Mouse (Mus musculus) Patski (cell line): ENCODE results near the gene Tceal5. TPM values are rescaled to one million over a fixed set of nuclear protein-coding genes. Genes with fewer than 3 reads are reported as not detected.
"Not testable (repeated sequence)": the region's sequence is repeated elsewhere in the genome, so short reads cannot be mapped to it uniquely, and the experiment has no call there.

ENCODE experiments used
- ATAC-seq: fragments of 100-300 bp; one replicate; pipeline ENCODE4 v1.8.0; 2021
- CTCF ChIA-PET: fragments of 350-600 bp; sonication (Branson Sonifier 250); formaldehyde crosslinking; loops from one replicate; lab custom pipeline; 2022; ENCODE audit warnings: inconsistent platforms; lab: Charles Lee
- POLR2A ChIA-PET: fragments of 350-600 bp; sonication (Branson Sonifier 250); formaldehyde crosslinking; loops from one replicate; lab custom pipeline; 2022; ENCODE audit warnings: antibody characterized with exemption, inconsistent platforms; lab: Charles Lee
- DNase-seq: peaks from one replicate; pipeline ENCODE4 v3.0.0-alpha.2; 2011; ENCODE audit warnings: low read depth, low spot score
- H3K27me3 ChIP-seq: fragments of 371-371 bp; one replicate; pipeline ENCODE4 v1.5.1; 2021
- CTCF ChIP-seq: fragments of 100-300 bp; IDR thresholded peaks from one replicate; pipeline ENCODE4 v1.5.1; 2021
- in situ Hi-C: fragments of 300-500 bp; cut with MboI; formaldehyde crosslinking; loops from 3 replicates; pipeline ENCODE4 v1.11.1; 2018; ENCODE audit warnings: low pct_unique_long_range_greater_than_20kb, mixed read lengths
- polyA plus RNA-seq: library from polyadenylated mRNA; unstranded; gene quantifications from one replicate; pipeline ENCODE4 v1.2.3, GENCODE M21; 2021

The Tceal5 gene
- polyA plus RNA-seq, 1 experiment from 2014 or later: not detected

DNA sequence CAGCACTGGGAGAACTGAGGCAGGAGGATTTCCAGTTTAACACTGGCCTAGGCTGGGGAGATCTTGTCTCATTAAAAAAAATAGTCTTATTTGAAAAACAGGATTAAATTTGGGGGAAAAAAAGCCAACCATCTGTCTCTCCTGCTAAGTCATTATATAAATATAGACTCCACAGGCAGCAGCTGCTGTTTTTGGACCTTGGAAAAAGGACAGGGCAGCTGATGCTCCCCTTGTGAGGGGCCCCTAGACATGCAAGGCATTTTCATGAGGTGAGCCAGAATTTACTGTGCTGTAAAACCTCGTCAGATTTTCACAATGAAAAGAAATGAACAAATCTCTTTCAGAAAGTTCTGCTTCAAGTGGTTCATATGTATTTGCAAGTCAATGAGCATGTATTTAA lies 12.6 kb upstream of the Tceal5 start:
- POLR2A ChIA-PET: no interaction called here

DNA sequence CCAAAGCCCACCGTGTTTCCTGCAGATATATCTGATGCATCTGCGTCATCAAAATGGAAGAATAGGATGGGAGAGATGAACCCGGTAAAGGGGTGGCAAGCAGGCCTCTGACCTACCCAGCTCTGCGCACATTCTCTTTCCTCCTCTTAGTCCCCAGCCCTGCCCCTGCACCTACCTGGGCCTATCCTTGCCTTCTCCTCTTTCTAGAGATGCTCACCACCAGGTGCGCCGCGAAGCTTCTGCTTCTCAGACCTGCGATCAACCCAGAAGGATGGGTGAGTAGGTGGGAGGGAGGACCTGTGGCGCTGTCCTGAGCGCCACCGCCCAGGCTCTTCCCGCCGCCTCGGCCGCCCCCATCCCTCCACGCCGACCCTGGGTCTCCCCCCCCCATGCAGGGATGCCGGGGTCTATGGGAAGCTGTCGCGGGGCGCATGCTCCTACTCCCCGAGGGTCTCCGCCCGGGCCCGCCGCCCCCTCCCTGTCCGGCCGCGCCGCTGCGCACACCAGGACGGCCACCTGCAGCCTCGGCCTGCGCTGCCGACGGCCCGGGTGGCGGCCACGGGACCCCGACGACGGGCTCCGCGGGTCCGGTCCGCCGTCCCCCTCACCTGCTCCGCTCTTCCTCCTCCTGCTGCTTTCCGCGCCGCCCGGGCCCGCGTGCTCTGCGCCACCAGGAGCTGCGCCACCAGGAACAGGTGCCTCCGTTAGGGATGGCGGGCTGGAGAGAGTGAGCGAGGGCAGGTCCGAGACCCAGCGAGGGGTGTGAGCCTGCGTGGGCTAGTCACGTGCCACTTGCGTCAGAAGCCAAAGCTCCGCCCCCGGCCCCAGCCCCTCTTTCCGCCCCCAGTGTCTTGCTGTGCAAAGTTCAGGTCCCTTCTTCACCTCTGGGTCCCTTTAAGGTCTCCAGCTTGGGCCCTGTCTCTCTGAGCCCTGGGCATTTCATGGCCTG lies 11.3 kb upstream of the Tceal5 start, which contains the start of the genes Tceal7 and Bex1:
Gene Tceal7, plus strand, starts transcription at position 51 of the 949 bp plus-strand sequence.
Gene Bex1, minus strand, starts transcription at position 785 of the 949 bp plus-strand sequence.
- in situ Hi-C loops, DNase-seq, POLR2A ChIA-PET, CTCF ChIA-PET, ATAC-seq: not testable (repeated sequence)
- H3K27me3 ChIP-seq: peaks cover 15% of the 10 kb centered on the region

More for the DNA sequence above, 12.6 kb upstream of the Tceal5 start:
- no peak for TF ChIP-seq CTCF
- no peak for ATAC-seq
- in situ Hi-C loops: no loop called here
- CTCF ChIA-PET: no interaction called here
- DNase-seq: no peak
- H3K27me3 ChIP-seq: peaks cover 15% of the 10 kb centered on the region

DNA sequence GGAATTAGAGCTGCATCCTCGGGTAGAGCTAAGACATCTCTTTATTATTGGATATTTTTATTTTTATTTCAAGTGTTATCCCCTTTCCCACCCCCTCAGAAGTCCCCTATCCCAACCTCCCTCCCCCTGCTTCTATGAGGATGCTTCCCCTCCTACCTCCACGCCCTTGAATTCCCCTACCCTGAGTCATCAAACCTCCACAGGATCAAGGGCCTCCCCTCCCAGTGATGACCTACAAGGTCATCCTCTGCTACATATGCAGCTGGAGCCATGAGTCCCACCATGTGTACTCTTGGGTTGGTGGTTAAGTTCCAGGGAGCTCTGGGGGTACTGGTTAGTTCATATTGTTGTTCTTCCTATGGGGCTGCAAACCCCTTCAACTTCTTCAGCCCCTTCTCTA lies 9.7 kb upstream of the Tceal5 start:
- ChIA-PET CTCF (no interaction called here), POLR2A (no interaction called here)
- TF ChIP-seq CTCF: no peak
- DNase-seq (no peak), ATAC-seq (no peak)
- peaks cover 12% of the 10 kb centered on the region for H3K27me3 ChIP-seq
- in situ Hi-C loops: no loop called here

DNA sequence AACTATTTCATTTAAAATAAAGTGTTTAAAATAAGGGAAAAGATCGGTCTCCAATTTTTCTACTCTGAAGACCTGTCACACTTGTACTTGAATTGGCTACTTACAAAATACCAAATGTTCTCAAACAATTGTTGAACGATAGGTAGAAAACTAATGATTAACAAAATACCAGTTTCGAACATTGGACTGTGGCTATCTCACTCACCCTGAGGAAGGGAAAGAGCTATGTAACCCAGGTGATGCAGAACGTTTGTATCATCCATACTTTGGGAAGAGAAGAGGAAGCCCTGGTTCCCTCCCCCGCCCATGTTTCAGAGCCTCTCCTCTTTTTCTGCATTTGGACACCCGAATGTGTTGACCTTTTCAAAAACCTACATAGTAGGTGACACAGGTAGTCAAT lies 730 bp upstream of the Tceal5 start:
- no peak for ATAC-seq
- no peak for DNase-seq
- in situ Hi-C loops: no loop called here
- H3K27me3 ChIP-seq: peaks cover 22% of the 10 kb centered on the region
- ChIA-PET POLR2A (no interaction called here), CTCF (no interaction called here)
- no peak for TF ChIP-seq CTCF

DNA sequence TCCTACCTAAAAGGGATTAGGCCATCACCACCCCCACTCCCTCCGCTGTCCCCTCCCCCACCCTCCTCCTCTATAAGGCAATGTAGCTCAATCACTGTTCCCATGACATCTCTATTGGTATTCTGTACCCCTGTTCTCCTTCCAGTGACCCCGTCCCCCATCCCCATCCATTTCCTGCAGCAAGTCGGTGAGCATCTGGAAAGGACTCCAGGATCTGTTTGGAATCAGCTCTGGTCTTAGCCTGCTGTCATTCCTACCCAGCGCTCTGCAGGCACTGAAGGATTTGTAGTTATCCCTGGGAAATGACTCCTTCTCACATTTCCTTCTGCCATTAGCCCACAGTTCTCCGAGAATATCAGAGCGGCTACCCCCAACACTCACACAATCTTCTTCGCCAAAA lies 419 bp downstream of the Tceal5 start:
- peaks cover 23% of the 10 kb centered on the region for H3K27me3 ChIP-seq
- no peak for TF ChIP-seq CTCF
- in situ Hi-C loops: no loop called here
- no peak for DNase-seq
- ChIA-PET CTCF (no interaction called here), POLR2A (no interaction called here)
- ATAC-seq: no peak

DNA sequence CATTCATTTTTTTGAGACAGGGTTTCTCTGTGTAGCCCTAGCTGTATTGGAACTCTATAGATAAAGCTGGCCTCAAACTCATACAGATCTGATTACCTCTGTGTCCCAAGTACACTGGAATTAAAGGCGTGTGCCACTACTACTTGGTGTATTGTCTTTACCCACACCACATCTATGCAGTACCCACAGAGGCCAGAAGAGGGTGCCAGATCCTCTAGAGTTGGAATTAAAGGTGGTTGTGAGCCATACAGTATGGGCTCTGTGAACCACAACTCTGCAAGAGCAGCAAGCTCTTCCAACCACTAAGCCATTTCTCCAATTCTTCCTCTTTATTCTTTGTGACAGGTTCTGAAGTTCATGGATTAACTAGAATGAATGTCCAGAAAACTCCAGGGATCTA lies 6.8 kb downstream of the Tceal5 start:
- TF ChIP-seq CTCF: peak; percentile 58
- DNase-seq (no peak), ATAC-seq (no peak)
- ChIA-PET CTCF (interaction anchor here (0.8 kb wide), 1 partner anchor 42 kb away, joined by 3 read pairs; no protein-coding TSS in a partner anchor), POLR2A (no interaction called here)
- in situ Hi-C loops: loop anchor here (10.0 kb wide), 1 partner anchor 138 kb away; no protein-coding TSS in a partner anchor
- H3K27me3 ChIP-seq: peaks cover 27% of the 10 kb centered on the region

DNA sequence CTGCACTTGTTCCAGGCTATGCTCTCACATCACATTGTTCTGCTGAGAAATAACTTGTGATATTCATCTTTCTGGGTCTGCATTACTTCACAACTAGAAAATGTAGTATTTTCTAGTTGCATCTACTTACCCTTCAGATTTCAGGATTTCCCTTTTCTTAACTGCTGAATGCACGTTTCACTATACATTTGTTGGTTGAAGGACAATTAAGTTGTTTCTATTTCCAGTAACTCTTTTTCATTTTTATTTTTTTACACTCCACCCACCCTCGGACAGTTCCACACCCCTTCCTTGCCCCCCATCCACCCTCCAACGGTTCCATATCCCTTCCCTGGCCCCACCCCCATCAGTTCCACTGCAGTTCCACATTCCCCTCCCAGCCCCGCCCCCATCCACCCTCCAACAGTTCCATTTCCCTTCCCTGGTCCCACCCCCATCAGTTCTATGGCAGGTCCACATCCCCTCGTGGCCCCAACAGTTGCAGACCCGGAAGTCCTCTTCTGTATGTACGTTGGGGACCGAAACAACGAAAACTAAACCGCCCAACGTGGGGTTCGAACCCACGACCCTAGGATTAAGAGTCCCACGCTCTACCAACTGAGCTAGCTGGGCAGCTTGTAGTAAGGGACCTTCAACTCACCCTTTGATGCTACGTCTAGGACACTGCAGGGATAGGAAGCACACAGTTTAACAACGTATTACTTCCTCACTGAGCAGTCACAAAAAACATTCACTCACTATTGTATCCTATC lies 8.3 kb downstream of the Tceal5 start:
- ChIA-PET CTCF (no interaction called here), POLR2A (no interaction called here)
- in situ Hi-C loops: loop anchor here (10.0 kb wide), 1 partner anchor 139 kb away; no protein-coding TSS in a partner anchor
- DNase-seq (no peak), ATAC-seq (no peak)
- peaks cover 26% of the 10 kb centered on the region for H3K27me3 ChIP-seq
- no peak for TF ChIP-seq CTCF

DNA sequence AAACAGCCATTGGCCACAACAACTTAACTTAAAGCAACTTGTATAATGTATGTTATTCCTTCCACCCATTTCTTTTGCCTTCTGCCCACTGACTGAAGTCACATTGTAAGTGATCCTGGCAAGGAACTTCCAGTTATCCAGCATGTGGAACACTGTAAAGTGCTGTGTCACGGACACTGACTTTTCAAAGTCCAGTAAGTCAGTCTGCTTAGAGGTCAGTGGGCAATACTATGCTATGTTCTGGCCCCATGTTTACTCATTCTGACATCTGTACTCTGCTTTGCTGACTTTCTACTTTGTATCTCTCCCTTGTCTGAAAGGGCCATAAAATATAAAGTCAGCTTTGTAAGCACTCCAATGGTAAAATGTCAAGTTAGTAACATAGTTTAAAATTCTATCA lies 20.6 kb downstream of the Tceal5 start:
- CTCF ChIA-PET: no interaction called here
- TF ChIP-seq CTCF: no peak
- ATAC-seq: no peak
- POLR2A ChIA-PET: no interaction called here
- DNase-seq: no peak
- in situ Hi-C loops: no loop called here
- H3K27me3 ChIP-seq: peaks cover 30% of the 10 kb centered on the region

DNA sequence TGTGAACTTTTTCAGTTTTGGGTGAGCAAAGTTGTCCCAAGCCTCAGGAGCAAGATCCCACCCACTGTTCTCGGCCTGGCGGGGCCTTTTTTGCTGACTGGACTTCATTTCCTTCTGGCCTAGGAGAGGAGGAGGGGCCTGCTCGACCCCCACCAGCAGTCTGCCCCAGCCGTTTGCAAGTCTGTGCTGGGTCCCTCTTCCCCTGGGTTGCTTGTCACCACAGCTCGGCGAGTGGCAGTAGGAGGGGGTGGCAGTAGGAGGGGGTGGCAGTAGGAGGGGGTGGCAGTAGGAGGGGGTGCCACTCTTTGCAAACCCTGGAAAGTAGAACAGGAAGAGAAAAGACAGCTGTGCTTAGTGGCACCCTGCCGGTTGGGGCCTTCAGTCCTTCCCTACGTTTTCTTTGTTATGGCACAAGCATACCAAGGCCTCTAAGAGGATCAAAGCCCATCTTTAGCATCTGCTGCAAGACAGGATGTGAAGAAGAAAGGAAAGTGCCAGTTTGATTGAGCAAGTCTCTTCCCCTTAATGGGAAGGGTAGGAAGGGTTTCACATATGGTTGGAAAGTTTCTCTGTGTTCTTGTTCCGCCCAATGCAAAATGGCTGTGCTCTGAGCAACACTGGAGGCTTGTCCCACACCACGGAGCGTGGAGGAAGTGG lies 22.7 kb downstream of the Tceal5 start:
- ATAC-seq: no peak
- POLR2A ChIA-PET: no interaction called here
- H3K27me3 ChIP-seq: peaks cover 20% of the 10 kb centered on the region
- no peak for DNase-seq
- in situ Hi-C loops: no loop called here
- TF ChIP-seq CTCF: no peak
- CTCF ChIA-PET: no interaction called here

DNA sequence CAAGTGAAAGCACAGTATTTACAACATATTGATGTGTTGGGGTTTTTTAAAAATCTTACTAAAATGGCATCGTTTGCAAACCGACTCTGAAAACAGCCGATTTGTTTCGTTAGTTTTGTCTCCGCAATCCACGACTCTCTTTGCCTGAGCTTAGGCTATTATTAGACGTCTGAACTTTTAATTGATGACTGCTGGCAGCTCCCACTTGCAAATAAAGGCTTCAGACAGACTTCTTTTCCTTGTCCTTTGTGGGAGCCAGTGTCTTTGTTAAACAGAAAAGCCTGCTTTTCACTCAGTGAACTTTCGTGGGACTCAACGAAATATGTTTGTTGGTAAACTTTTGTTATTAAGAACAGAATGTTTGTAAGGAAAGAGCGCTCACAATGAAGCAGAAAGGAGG lies 30.9 kb downstream of the Tceal5 start:
- in situ Hi-C loops: no loop called here
- ChIA-PET CTCF (interaction anchor here (0.7 to 1.2 kb wide), 2 partner anchors 11 to 25 kb away, joined by 3 read pairs; no protein-coding TSS in a partner anchor), POLR2A (interaction anchor here (0.6 kb wide), 1 partner anchor 64 kb away, joined by 3 read pairs; no protein-coding TSS in a partner anchor)
- ATAC-seq: no peak
- H3K27me3 ChIP-seq: peaks cover 18% of the 10 kb centered on the region
- TF ChIP-seq CTCF: no peak
- DNase-seq: no peak
